Mouse (Mus musculus): ENCODE measurements around the gene Sis. TPM values are rescaled to one million over a fixed set of nuclear protein-coding genes. Genes with fewer than 3 reads are reported as not detected.

Sis gene
- polyA plus RNA-seq (2014; fragmentation: Nextera tagmentation; extraction: Ambion mirVana), result not detected in 2 replicates

DNA sequence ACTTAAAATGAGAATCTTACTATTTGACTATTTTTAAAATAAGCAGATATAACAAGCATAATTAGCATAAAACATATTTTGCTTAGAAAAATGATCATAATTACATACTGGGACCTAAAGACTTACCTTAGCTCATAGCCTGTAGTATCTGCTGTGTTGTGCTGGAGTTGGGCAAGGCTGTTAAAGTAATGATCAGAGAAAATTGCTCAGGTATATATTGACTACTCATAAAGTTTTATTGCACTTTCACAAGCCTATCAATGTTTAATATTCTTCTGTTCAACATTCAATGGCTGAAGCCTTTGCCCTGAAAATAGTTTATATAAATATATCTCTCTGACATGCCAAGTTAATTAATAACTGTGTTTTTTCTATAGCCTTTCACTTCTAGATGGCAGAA lies at the start of gene Sis:
Sis (minus strand) TSS at position 189 of the 400 bp plus-strand sequence.
- H3K4me3 ChIP-seq (ENCODE audit: low read depth, low read length), result no peak within 1 kb of the TSS
- ATAC-seq (ENCODE audit: low FRiP score), result no peak
- no peak for DNase-seq (ENCODE audit: low spot score)
- H3K4me1 ChIP-seq (replicated peaks; ENCODE audit: control insufficient read depth, insufficient read depth, low read length), result no peaks in the 10 kb centered on the region
- H3K9ac ChIP-seq (ENCODE audit: low read depth, low read length), result no peak within 1 kb of the TSS
- no peaks in the 10 kb centered on the region for H3K36me3 ChIP-seq (ENCODE audit: control insufficient read depth, insufficient read depth, low read length)
- no peak within 1 kb of the TSS for H3K27ac ChIP-seq (ENCODE audit: low read depth, low read length)
- no peaks in the 10 kb centered on the region for H3K27me3 ChIP-seq (ENCODE audit: control insufficient read depth, insufficient read depth, low read length)
- no peak within 1 kb of the TSS for H3K4me2 ChIP-seq (replicated peaks; ENCODE audit: low read depth, low read length)
- H3K9me3 ChIP-seq (ENCODE audit: control insufficient read depth, low read length), result no peaks in the 10 kb centered on the region

DNA sequence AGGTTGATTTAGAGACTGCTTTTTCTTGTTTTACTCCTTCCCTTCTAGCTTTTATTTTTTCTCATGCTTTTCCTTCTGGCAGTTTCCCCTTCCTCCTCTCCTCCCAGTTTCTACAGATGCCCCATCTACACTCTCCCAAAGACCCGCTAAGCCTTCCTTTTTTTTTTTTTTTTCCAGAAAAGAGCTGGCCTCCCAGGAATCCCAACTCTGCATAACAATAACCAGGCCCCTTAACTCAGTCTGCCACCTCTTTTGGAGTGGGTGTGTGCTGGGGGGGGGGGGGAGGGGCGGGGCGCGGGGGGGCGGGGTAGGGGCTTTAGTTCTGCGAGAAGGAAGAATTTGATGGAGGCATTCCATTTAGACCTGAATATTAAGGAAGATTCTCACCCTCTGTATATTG lies 38.4 kb upstream of the Sis start:
- no peak overlapping the region for H3K27ac ChIP-seq (ENCODE audit: low read depth, low read length)
- no peak overlapping the region for H3K9ac ChIP-seq (ENCODE audit: low read depth, low read length)
- DNase-seq (ENCODE audit: low spot score), result no peak
- no peaks in the 10 kb centered on the region for H3K4me1 ChIP-seq (replicated peaks; ENCODE audit: control insufficient read depth, insufficient read depth, low read length)
- 7% methylated on average over 6 of the region's 6 CpGs for WGBS
- peak; percentile 38; the same call in 1 of the 2 replicates for ATAC-seq (ENCODE audit: low FRiP score)
- H3K27me3 ChIP-seq (ENCODE audit: control insufficient read depth, insufficient read depth, low read length), result no peaks in the 10 kb centered on the region
- no peak overlapping the region for H3K4me2 ChIP-seq (replicated peaks; ENCODE audit: low read depth, low read length)
- no peaks in the 10 kb centered on the region for H3K36me3 ChIP-seq (ENCODE audit: control insufficient read depth, insufficient read depth, low read length)
- H3K9me3 ChIP-seq (ENCODE audit: control insufficient read depth, low read length), result no peaks in the 10 kb centered on the region
- H3K4me3 ChIP-seq (ENCODE audit: low read depth, low read length), result no peak overlapping the region

DNA sequence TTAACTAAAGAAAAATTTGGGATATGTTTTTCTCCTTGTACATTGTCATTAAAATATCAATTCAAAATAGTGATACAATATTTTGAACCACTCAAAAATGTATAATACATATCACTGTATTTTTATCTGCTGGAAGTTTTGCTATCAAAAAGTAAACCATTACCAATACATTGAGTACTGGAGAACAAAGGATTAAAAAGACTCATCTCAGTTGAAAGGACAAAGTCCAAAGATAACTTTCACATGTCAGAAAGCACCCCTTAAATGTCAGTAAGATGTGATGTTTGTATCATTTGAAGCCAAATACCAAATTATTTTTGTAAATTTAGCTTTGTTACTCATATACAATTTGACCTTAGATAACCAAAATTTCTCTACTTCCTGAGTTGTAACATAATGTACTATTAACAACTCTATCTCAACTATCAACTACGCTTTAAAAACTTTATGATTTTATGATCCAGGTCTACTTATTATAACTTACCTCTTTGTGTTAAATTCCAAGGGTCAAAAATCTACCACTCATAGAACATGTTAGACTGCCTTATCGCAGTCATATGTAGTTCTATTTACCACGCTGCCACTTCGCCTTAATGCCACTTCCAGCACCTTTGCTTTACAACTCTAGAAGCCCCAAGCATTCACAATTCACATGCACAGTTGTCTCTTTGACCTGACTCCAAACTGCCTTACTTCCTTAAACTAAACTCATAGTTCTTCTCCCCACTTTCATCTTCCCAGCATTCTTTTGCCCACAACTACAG lies 35.5 kb upstream of the Sis start:
- Histone ChIP-seq H3K4me3 (ENCODE audit: low read depth, low read length) (no peak overlapping the region), H3K36me3 (ENCODE audit: control insufficient read depth, insufficient read depth, low read length) (no peaks in the 10 kb centered on the region), H3K9ac (ENCODE audit: low read depth, low read length) (no peak overlapping the region), H3K27ac (ENCODE audit: low read depth, low read length) (no peak overlapping the region), H3K9me3 (ENCODE audit: control insufficient read depth, low read length) (no peaks in the 10 kb centered on the region), H3K4me1 (replicated peaks; ENCODE audit: control insufficient read depth, insufficient read depth, low read length) (no peaks in the 10 kb centered on the region), H3K27me3 (ENCODE audit: control insufficient read depth, insufficient read depth, low read length) (no peaks in the 10 kb centered on the region), H3K4me2 (replicated peaks; ENCODE audit: low read depth, low read length) (no peak overlapping the region)
- ATAC-seq (ENCODE audit: low FRiP score) (no peak), DNase-seq (ENCODE audit: low spot score) (no peak)
- WGBS, result 95% methylated on average over 4 of the region's 4 CpGs

DNA sequence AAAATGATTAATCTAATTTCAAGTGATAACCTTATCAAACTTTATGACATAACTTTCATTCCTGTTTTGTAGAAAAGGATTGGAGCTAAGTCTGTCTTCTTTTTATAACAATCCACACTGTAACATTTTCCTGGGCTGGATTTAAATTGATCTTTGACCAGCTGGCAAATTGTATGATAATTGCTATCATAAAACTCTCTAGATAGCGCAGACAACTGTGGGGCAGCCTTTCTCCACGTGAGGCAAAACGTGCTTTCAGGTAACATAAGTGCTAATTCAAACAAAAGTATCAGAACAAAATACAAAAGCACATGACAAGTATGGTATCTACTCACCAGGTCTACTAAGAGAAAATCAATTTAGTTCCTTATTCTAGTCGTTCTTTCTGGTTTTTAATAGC lies 29.9 kb upstream of the Sis start:
- Histone ChIP-seq H3K4me3 (ENCODE audit: low read depth, low read length) (no peak overlapping the region), H3K9ac (ENCODE audit: low read depth, low read length) (no peak overlapping the region), H3K4me1 (replicated peaks; ENCODE audit: control insufficient read depth, insufficient read depth, low read length) (no peaks in the 10 kb centered on the region), H3K27ac (ENCODE audit: low read depth, low read length) (no peak overlapping the region), H3K4me2 (replicated peaks; ENCODE audit: low read depth, low read length) (no peak overlapping the region), H3K27me3 (ENCODE audit: control insufficient read depth, insufficient read depth, low read length) (no peaks in the 10 kb centered on the region), H3K9me3 (ENCODE audit: control insufficient read depth, low read length) (no peaks in the 10 kb centered on the region), H3K36me3 (ENCODE audit: control insufficient read depth, insufficient read depth, low read length) (no peaks in the 10 kb centered on the region)
- DNase-seq (ENCODE audit: low spot score) (no peak), ATAC-seq (ENCODE audit: low FRiP score) (no peak)
- WGBS, result 79% methylated on average over 4 of the region's 4 CpGs

DNA sequence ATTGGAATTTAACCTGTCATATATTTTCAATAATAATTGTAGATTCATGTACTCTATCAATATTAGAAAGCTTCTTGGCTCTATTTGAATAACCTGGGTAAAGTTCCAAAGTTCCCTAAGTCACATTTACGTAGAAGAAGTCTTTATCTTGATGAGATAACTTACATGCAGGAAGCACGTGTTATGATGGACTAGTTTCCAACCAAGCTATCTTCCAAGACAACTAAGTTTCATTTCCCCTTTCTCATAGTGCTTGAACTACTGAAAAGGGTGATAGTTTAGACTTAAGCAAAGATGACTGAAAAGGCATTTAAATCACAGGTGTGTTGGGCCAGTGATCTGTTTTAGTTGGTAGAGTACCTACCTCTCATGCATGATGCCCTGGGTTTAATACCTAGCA lies 23.3 kb upstream of the Sis start:
- H3K27me3 ChIP-seq (ENCODE audit: control insufficient read depth, insufficient read depth, low read length), result no peaks in the 10 kb centered on the region
- no peaks in the 10 kb centered on the region for H3K36me3 ChIP-seq (ENCODE audit: control insufficient read depth, insufficient read depth, low read length)
- no peaks in the 10 kb centered on the region for H3K4me1 ChIP-seq (replicated peaks; ENCODE audit: control insufficient read depth, insufficient read depth, low read length)
- H3K9me3 ChIP-seq (ENCODE audit: control insufficient read depth, low read length), result no peaks in the 10 kb centered on the region
- no peak overlapping the region for H3K4me3 ChIP-seq (ENCODE audit: low read depth, low read length)
- H3K9ac ChIP-seq (ENCODE audit: low read depth, low read length), result no peak overlapping the region
- no peak overlapping the region for H3K4me2 ChIP-seq (replicated peaks; ENCODE audit: low read depth, low read length)
- ATAC-seq (ENCODE audit: low FRiP score) (no peak), DNase-seq (ENCODE audit: low spot score) (no peak)
- H3K27ac ChIP-seq (ENCODE audit: low read depth, low read length), result no peak overlapping the region
- 84% methylated on average over 2 of the region's 2 CpGs for WGBS

DNA sequence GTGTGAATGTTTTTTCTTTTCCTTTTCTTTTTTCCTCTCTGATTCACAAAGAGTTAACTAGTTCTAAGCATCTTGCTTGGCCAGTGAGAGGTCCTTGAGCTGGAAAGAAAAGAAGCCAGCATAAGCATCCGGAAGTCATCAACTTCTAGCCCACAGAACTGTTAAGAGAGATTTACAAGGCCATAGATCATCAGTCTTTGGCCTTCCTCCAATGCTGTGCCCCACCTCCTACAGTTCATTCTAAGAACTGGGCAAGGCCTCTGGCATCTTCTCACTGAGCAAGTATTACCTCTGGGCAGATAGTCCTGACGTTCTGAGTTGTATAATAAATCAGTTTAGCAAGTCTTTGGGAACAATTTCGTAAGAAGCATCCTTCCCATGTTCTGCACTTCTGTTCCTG lies 8.9 kb upstream of the Sis start:
- DNase-seq (ENCODE audit: low spot score) (no peak), ATAC-seq (ENCODE audit: low FRiP score) (no peak)
- H3K4me3 ChIP-seq (ENCODE audit: low read depth, low read length), result no peak overlapping the region
- H3K9me3 ChIP-seq (ENCODE audit: control insufficient read depth, low read length), result no peaks in the 10 kb centered on the region
- no peak overlapping the region for H3K9ac ChIP-seq (ENCODE audit: low read depth, low read length)
- no peaks in the 10 kb centered on the region for H3K36me3 ChIP-seq (ENCODE audit: control insufficient read depth, insufficient read depth, low read length)
- no peak overlapping the region for H3K27ac ChIP-seq (ENCODE audit: low read depth, low read length)
- H3K27me3 ChIP-seq (ENCODE audit: control insufficient read depth, insufficient read depth, low read length), result no peaks in the 10 kb centered on the region
- no peaks in the 10 kb centered on the region for H3K4me1 ChIP-seq (replicated peaks; ENCODE audit: control insufficient read depth, insufficient read depth, low read length)
- WGBS, result 70% methylated on average over 3 of the region's 3 CpGs
- no peak overlapping the region for H3K4me2 ChIP-seq (replicated peaks; ENCODE audit: low read depth, low read length)

DNA sequence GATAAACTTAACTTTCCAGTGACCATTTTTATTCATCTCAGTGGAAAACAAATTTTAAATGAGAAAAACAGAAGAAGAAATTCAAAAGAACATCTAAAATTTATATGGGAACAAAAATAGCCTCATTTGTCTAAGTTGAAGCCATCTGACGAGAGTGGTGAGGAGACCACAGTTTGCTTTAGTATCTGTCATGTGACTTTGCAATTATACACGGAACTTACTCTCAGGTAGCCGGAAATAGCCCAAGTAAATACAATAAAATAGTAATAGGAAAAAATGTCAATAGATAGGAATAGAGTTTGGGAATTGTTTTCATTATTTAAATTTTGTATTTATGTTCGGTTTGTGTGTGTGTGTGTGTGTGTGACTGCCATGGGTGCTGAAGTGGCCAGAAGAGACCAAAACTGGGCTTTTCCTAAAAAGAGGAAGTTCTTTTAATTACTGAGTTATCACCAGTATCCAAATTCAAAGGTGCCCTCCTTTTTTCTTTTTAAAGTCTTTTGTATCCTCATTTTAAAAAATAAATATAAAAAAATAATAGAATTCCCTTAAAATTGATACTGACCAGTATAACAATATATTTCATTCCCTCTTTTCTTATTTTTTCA lies 48.6 kb downstream of the Sis start:
- Histone ChIP-seq H3K9me3 (ENCODE audit: control insufficient read depth, low read length) (no peaks in the 10 kb centered on the region), H3K4me3 (ENCODE audit: low read depth, low read length) (no peak overlapping the region), H3K36me3 (ENCODE audit: control insufficient read depth, insufficient read depth, low read length) (no peaks in the 10 kb centered on the region), H3K4me1 (replicated peaks; ENCODE audit: control insufficient read depth, insufficient read depth, low read length) (no peaks in the 10 kb centered on the region), H3K4me2 (replicated peaks; ENCODE audit: low read depth, low read length) (no peak overlapping the region), H3K27me3 (ENCODE audit: control insufficient read depth, insufficient read depth, low read length) (no peaks in the 10 kb centered on the region), H3K27ac (ENCODE audit: low read depth, low read length) (no peak overlapping the region), H3K9ac (ENCODE audit: low read depth, low read length) (no peak overlapping the region)
- no peak for ATAC-seq (ENCODE audit: low FRiP score)
- WGBS, result 87% methylated on average over 4 of the region's 4 CpGs
- no peak for DNase-seq (ENCODE audit: low spot score)

DNA sequence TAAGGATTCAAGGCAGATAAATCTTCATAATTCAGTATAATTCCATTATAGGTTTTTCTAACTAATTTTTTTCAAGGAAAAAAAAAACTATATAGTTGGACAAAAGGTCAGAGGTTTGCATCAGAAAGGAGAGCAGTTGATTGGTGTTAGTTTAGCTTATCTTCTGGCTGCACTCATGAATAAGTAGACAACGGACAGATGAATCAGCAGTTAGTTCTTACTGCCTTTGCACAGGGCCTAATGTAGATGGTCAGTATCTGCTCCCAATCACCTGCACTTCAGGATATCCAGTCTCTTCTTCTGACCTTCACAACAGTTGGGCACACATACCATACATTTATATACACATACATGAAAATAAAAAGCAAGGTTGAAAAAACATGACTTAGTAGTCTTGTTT lies 85.2 kb downstream of the Sis start:
- Histone ChIP-seq H3K4me1 (replicated peaks; ENCODE audit: control insufficient read depth, insufficient read depth, low read length) (no peaks in the 10 kb centered on the region), H3K36me3 (ENCODE audit: control insufficient read depth, insufficient read depth, low read length) (no peaks in the 10 kb centered on the region), H3K27ac (ENCODE audit: low read depth, low read length) (no peak overlapping the region), H3K4me3 (ENCODE audit: low read depth, low read length) (no peak overlapping the region), H3K27me3 (ENCODE audit: control insufficient read depth, insufficient read depth, low read length) (no peaks in the 10 kb centered on the region), H3K9me3 (ENCODE audit: control insufficient read depth, low read length) (no peaks in the 10 kb centered on the region), H3K9ac (ENCODE audit: low read depth, low read length) (no peak overlapping the region), H3K4me2 (replicated peaks; ENCODE audit: low read depth, low read length) (no peak overlapping the region)
- DNase-seq (ENCODE audit: low spot score) (no peak), ATAC-seq (ENCODE audit: low FRiP score) (no peak)
- WGBS, result 80% methylated on average over 1 of the region's 1 CpGs

DNA sequence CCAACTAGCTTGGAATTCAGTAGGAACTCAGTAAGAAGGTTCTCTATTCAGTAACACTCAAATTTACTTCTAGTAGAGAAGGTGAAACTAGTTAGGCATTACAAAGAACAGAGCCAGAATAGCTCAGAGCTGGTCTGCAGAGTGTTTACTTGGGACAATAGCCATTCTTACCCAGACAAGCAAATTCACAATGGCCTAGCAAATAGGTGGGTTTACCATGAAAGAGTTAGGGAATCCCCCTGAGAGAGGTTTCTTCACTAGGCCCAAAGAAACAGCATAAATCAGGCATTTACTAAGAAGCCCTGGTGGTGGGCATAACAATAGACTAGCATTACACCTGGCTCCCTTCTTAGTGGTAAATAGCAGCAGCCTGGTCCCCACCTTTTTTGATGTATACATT lies 99.5 kb downstream of the Sis start:
- Histone ChIP-seq H3K4me2 (replicated peaks; ENCODE audit: low read depth, low read length) (no peak overlapping the region), H3K9ac (ENCODE audit: low read depth, low read length) (no peak overlapping the region), H3K4me3 (ENCODE audit: low read depth, low read length) (no peak overlapping the region), H3K27ac (ENCODE audit: low read depth, low read length) (no peak overlapping the region), H3K36me3 (ENCODE audit: control insufficient read depth, insufficient read depth, low read length) (no peaks in the 10 kb centered on the region), H3K4me1 (replicated peaks; ENCODE audit: control insufficient read depth, insufficient read depth, low read length) (no peaks in the 10 kb centered on the region), H3K9me3 (ENCODE audit: control insufficient read depth, low read length) (no peaks in the 10 kb centered on the region), H3K27me3 (ENCODE audit: control insufficient read depth, insufficient read depth, low read length) (no peaks in the 10 kb centered on the region)
- ATAC-seq (ENCODE audit: low FRiP score), result no peak
- no peak for DNase-seq (ENCODE audit: low spot score)
